Mouse (Mus musculus): ENCODE results near the gene Ier5. TPM values are rescaled to one million over a fixed set of nuclear protein-coding genes. Genes with fewer than 3 reads are reported as not detected.

Gene Ier5
- polyA plus RNA-seq, 1 experiment from 2014 or later = 10.8 TPM

- Histone ChIP-seq H3K27ac (replicated peaks) (no peak overlapping the region), H3K4me1 (no peaks in the 10 kb centered on the region), H3K36me3 (no peaks in the 10 kb centered on the region), H3K4me2 (replicated peaks) (no peak overlapping the region), H3K4me3 (replicated peaks) (no peak overlapping the region), H3K9ac (no peak overlapping the region), H3K27me3 (no peaks in the 10 kb centered on the region), H3K9me3 (replicated peaks) (no peaks in the 10 kb centered on the region)
- 81% methylated on average over 1 of the region's 1 CpGs for WGBS
- ATAC-seq (ENCODE audit: insufficient number of reproducible peaks, low FRiP score, low TSS enrichment, low read depth) = no peak
Observed at GRCm38 (mm10) chr1:155119719-155120118, 20.3 kb upstream of the Ier5 start.

- no peak overlapping the region for H3K4me2 ChIP-seq (replicated peaks)
- 12% methylated on average over 3 of the region's 3 CpGs for WGBS
- H3K27me3 ChIP-seq = no peaks in the 10 kb centered on the region
- H3K4me1 ChIP-seq = peaks cover 10% of the 10 kb centered on the region
- no peak overlapping the region for H3K9ac ChIP-seq
- no peaks in the 10 kb centered on the region for H3K9me3 ChIP-seq (replicated peaks)
- no peaks in the 10 kb centered on the region for H3K36me3 ChIP-seq
- H3K27ac ChIP-seq (replicated peaks) = 0 out of 2 replicates have a peak overlapping the region, but pooled peaks have one; percentile 28
- ATAC-seq (ENCODE audit: insufficient number of reproducible peaks, low FRiP score, low TSS enrichment, low read depth) = no peak
- no peak overlapping the region for H3K4me3 ChIP-seq (replicated peaks)
Observed at GRCm38 (mm10) chr1:155113946-155114345, 14.5 kb upstream of the Ier5 start.

GRCm38 (mm10) chr1:155112875-155113274 lies 13.4 kb upstream of the Ier5 start:
- 85% methylated on average over 1 of the region's 1 CpGs for WGBS
- Histone ChIP-seq H3K27me3 (no peaks in the 10 kb centered on the region), H3K9me3 (replicated peaks) (no peaks in the 10 kb centered on the region)

GRCm38 (mm10) chr1:155112118-155112517 lies 12.7 kb upstream of the Ier5 start:
- Histone ChIP-seq H3K36me3 (no peaks in the 10 kb centered on the region), H3K9ac (no peak overlapping the region), H3K27ac (replicated peaks) (no peak overlapping the region), H3K27me3 (no peaks in the 10 kb centered on the region), H3K4me1 (peaks cover 17% of the 10 kb centered on the region), H3K4me3 (replicated peaks) (no peak overlapping the region), H3K4me2 (replicated peaks) (no peak overlapping the region), H3K9me3 (replicated peaks) (no peaks in the 10 kb centered on the region)
- no peak for ATAC-seq (ENCODE audit: insufficient number of reproducible peaks, low FRiP score, low TSS enrichment, low read depth)
- WGBS = 54% methylated on average over 4 of the region's 4 CpGs

More at GRCm38 (mm10) chr1:155112875-155113274, 13.4 kb upstream of the Ier5 start:
- no peak overlapping the region for H3K4me3 ChIP-seq (replicated peaks)
- H3K9ac ChIP-seq = no peak overlapping the region
- H3K4me2 ChIP-seq (replicated peaks) = no peak overlapping the region
- ATAC-seq (ENCODE audit: insufficient number of reproducible peaks, low FRiP score, low TSS enrichment, low read depth) = no peak
- H3K4me1 ChIP-seq = peaks cover 17% of the 10 kb centered on the region
- no peak overlapping the region for H3K27ac ChIP-seq (replicated peaks)
- H3K36me3 ChIP-seq = no peaks in the 10 kb centered on the region

- no peaks in the 10 kb centered on the region for H3K27me3 ChIP-seq
- H3K9me3 ChIP-seq (replicated peaks) = no peaks in the 10 kb centered on the region
- ATAC-seq (ENCODE audit: insufficient number of reproducible peaks, low FRiP score, low TSS enrichment, low read depth) = no peak
- 35% methylated on average over 6 of the region's 6 CpGs for WGBS
- H3K36me3 ChIP-seq = no peaks in the 10 kb centered on the region
- H3K4me1 ChIP-seq = peaks cover 17% of the 10 kb centered on the region
- no peak overlapping the region for H3K4me2 ChIP-seq (replicated peaks)
- H3K4me3 ChIP-seq (replicated peaks) = no peak overlapping the region
- no peak overlapping the region for H3K9ac ChIP-seq
- H3K27ac ChIP-seq (replicated peaks) = no peak overlapping the region
Observed at GRCm38 (mm10) chr1:155111491-155111890, 12.1 kb upstream of the Ier5 start.

GRCm38 (mm10) chr1:155109387-155110350 lies 10.2 kb upstream of the Ier5 start:
- Histone ChIP-seq H3K27ac (replicated peaks) (peak overlapping the region; percentile 19; the same call in 1 of the 2 replicates), H3K9ac (no peak overlapping the region), H3K4me2 (replicated peaks) (peak overlapping the region; percentile 33), H3K27me3 (no peaks in the 10 kb centered on the region), H3K9me3 (replicated peaks) (no peaks in the 10 kb centered on the region), H3K4me1 (peaks cover 17% of the 10 kb centered on the region), H3K36me3 (no peaks in the 10 kb centered on the region), H3K4me3 (replicated peaks) (peak overlapping the region; percentile 1; the same call in 1 of the 2 replicates)
- 11% methylated on average over 18 of the region's 18 CpGs for WGBS
- no peak for ATAC-seq (ENCODE audit: insufficient number of reproducible peaks, low FRiP score, low TSS enrichment, low read depth)

- Histone ChIP-seq H3K27me3 (no peaks in the 10 kb centered on the region), H3K4me3 (replicated peaks) (no peak overlapping the region), H3K4me2 (replicated peaks) (peak overlapping the region; percentile 4; the same call in 1 of the 2 replicates), H3K9me3 (replicated peaks) (no peaks in the 10 kb centered on the region), H3K4me1 (peaks cover 17% of the 10 kb centered on the region), H3K9ac (no peak overlapping the region), H3K36me3 (no peaks in the 10 kb centered on the region), H3K27ac (replicated peaks) (no peak overlapping the region)
- ATAC-seq (ENCODE audit: insufficient number of reproducible peaks, low FRiP score, low TSS enrichment, low read depth) = no peak
- WGBS = 36% methylated on average over 4 of the region's 4 CpGs
Observed at GRCm38 (mm10) chr1:155108412-155108811, 9.0 kb upstream of the Ier5 start.

- H3K27ac ChIP-seq (replicated peaks) = no peak overlapping the region
- WGBS = 16% methylated on average over 5 of the region's 5 CpGs
- peaks cover 17% of the 10 kb centered on the region for H3K4me1 ChIP-seq
- H3K4me3 ChIP-seq (replicated peaks) = no peak overlapping the region
- no peaks in the 10 kb centered on the region for H3K9me3 ChIP-seq (replicated peaks)
- 0 out of 2 replicates have a peak, but pooled peaks have one; percentile 3 for ATAC-seq (ENCODE audit: insufficient number of reproducible peaks, low FRiP score, low TSS enrichment, low read depth)
- H3K27me3 ChIP-seq = no peaks in the 10 kb centered on the region
- H3K36me3 ChIP-seq = no peaks in the 10 kb centered on the region
- H3K9ac ChIP-seq = no peak overlapping the region
- H3K4me2 ChIP-seq (replicated peaks) = peak overlapping the region; percentile 4; the same call in 1 of the 2 replicates
Observed at GRCm38 (mm10) chr1:155107843-155108242, 8.4 kb upstream of the Ier5 start.

- WGBS = 59% methylated on average over 1 of the region's 1 CpGs
- ATAC-seq (ENCODE audit: insufficient number of reproducible peaks, low FRiP score, low TSS enrichment, low read depth) = no peak
Observed at GRCm38 (mm10) chr1:155106310-155106709, 6.9 kb upstream of the Ier5 start.

GRCm38 (mm10) chr1:155103991-155104390 lies 4.6 kb upstream of the Ier5 start:
- ATAC-seq (ENCODE audit: insufficient number of reproducible peaks, low FRiP score, low TSS enrichment, low read depth) = no peak
- Histone ChIP-seq H3K4me3 (replicated peaks) (no peak overlapping the region), H3K27ac (replicated peaks) (no peak overlapping the region), H3K4me1 (peaks cover 12% of the 10 kb centered on the region), H3K9me3 (replicated peaks) (no peaks in the 10 kb centered on the region), H3K4me2 (replicated peaks) (no peak overlapping the region), H3K27me3 (no peaks in the 10 kb centered on the region), H3K36me3 (no peaks in the 10 kb centered on the region), H3K9ac (no peak overlapping the region)
- 81% methylated on average over 5 of the region's 5 CpGs for WGBS

More at GRCm38 (mm10) chr1:155106310-155106709, 6.9 kb upstream of the Ier5 start:
- H3K9ac ChIP-seq = no peak overlapping the region
- H3K4me1 ChIP-seq = peaks cover 17% of the 10 kb centered on the region
- H3K27ac ChIP-seq (replicated peaks) = no peak overlapping the region
- no peaks in the 10 kb centered on the region for H3K27me3 ChIP-seq
- H3K36me3 ChIP-seq = no peaks in the 10 kb centered on the region
- H3K4me2 ChIP-seq (replicated peaks) = no peak overlapping the region
- H3K4me3 ChIP-seq (replicated peaks) = no peak overlapping the region
- H3K9me3 ChIP-seq (replicated peaks) = no peaks in the 10 kb centered on the region

- H3K4me1 ChIP-seq = peaks cover 4% of the 10 kb centered on the region
- no peak overlapping the region for H3K9ac ChIP-seq
- no peaks in the 10 kb centered on the region for H3K27me3 ChIP-seq
- 73% methylated on average over 4 of the region's 4 CpGs for WGBS
- no peak overlapping the region for H3K4me2 ChIP-seq (replicated peaks)
- no peak overlapping the region for H3K27ac ChIP-seq (replicated peaks)
- H3K36me3 ChIP-seq = no peaks in the 10 kb centered on the region
- H3K9me3 ChIP-seq (replicated peaks) = no peaks in the 10 kb centered on the region
- no peak for ATAC-seq (ENCODE audit: insufficient number of reproducible peaks, low FRiP score, low TSS enrichment, low read depth)
- H3K4me3 ChIP-seq (replicated peaks) = no peak overlapping the region
Observed at GRCm38 (mm10) chr1:155102631-155103030, 3.2 kb upstream of the Ier5 start.

Data from embryonic facial prominence, embryonic 15.5 days (tissue).